Mouse (Mus musculus): Measurements from ENCODE around the gene Trappc1. TPM values are rescaled to one million over a fixed set of nuclear protein-coding genes. Genes with fewer than 3 reads are reported as not detected.

Trappc1 gene
- polyA plus RNA-seq, 1 experiment from 2014 or later = 182 TPM

DNA sequence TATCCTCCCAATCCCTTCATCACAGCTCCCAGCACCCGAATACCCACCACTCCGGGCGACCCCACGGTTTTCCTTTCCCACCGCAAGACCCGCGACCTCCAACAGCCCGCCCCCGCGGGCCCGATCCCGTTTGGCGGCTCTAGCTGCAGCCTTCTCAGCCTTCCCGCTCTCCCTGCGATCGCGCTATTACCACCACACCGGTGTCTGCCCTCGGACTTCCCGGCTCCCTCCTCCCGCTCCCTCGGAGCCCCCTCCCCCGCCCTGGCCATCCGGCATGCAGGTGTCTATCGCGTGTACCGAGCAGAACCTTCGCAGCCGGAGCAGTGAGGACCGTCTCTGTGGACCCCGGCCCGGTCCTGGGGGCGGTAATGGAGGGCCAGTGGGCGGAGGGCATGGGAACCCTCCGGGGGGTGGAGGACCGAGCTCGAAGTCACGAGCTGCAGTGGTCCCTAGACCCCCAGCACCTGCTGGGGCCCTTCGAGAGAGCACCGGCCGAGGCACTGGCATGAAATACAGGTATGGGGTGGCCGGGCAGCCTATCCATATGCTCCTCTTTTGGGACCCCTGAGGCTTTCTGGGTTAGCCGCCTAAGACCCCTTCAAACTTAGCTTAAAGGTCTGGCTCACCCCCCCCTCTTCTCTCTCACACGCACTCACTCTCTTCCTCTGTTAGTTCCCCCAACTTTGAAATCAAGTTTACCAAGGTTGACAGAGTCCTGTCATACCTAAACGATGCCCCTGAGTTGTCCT lies 2.8 kb downstream of the Trappc1 start:
- H3K36me3 ChIP-seq (ENCODE audit: control insufficient read depth, insufficient read depth) = no peaks in the 10 kb centered on the region
- peak overlapping the region; percentile 99 for H3K4me2 ChIP-seq (replicated peaks; ENCODE audit: low read depth)
- H3K27ac ChIP-seq (ENCODE audit: low read depth, low read length) = no peak overlapping the region
- H3K9me3 ChIP-seq (ENCODE audit: control insufficient read depth) = no peaks in the 10 kb centered on the region
- no peak for TF ChIP-seq CTCF (IDR thresholded peaks at IDR 0.05; ENCODE audit: low read depth)
- peak overlapping the region; percentile 46 for H3K9ac ChIP-seq (ENCODE audit: low read depth, low read length)
- peaks cover 5% of the 10 kb centered on the region; the same call in 1 of the 2 replicates for H3K27me3 ChIP-seq (replicated peaks; ENCODE audit: control insufficient read depth, insufficient read depth, low read length)
- 2% methylated on average over 44 of the region's 45 CpGs for WGBS
- 0 out of 2 replicates have a peak, but pooled peaks cover 2% of the 10 kb centered on the region for H3K4me1 ChIP-seq (replicated peaks; ENCODE audit: control insufficient read depth, insufficient read depth, low read length)
- H3K4me3 ChIP-seq (ENCODE audit: low read depth, low read length) = peak overlapping the region; percentile 54
- no peak for ATAC-seq

DNA sequence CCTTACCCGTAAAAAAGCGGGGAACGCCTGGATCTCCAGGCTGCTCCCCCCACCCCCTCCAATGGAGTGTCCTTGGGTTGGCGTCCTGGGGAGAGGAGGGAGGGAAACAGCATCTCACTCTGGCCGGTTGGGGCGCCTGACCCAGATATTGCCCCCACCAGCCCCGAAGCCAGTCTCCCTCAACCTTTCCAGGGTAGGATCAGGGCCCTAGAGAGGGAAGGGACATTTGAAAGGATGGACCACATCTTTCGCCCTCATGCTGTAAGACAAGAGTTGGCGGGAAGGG lies 3.3 kb downstream of the Trappc1 start:
- H3K9ac ChIP-seq (ENCODE audit: low read depth, low read length) = no peak overlapping the region
- no peaks in the 10 kb centered on the region for H3K9me3 ChIP-seq (ENCODE audit: control insufficient read depth)
- H3K27ac ChIP-seq (ENCODE audit: low read depth, low read length) = no peak overlapping the region
- no peaks in the 10 kb centered on the region for H3K36me3 ChIP-seq (ENCODE audit: control insufficient read depth, insufficient read depth)
- H3K4me3 ChIP-seq (ENCODE audit: low read depth, low read length) = no peak overlapping the region
- H3K4me1 ChIP-seq (replicated peaks; ENCODE audit: control insufficient read depth, insufficient read depth, low read length) = 0 out of 2 replicates have a peak, but pooled peaks cover 2% of the 10 kb centered on the region
- peaks cover 5% of the 10 kb centered on the region; the same call in 1 of the 2 replicates for H3K27me3 ChIP-seq (replicated peaks; ENCODE audit: control insufficient read depth, insufficient read depth, low read length)
- no peak overlapping the region for H3K4me2 ChIP-seq (replicated peaks; ENCODE audit: low read depth)
- no peak for ATAC-seq
- WGBS = 27% methylated on average over 9 of the region's 9 CpGs
- TF ChIP-seq CTCF (IDR thresholded peaks at IDR 0.05; ENCODE audit: low read depth) = 0 out of 2 replicates have a peak, but pooled peaks have one; percentile 9

DNA sequence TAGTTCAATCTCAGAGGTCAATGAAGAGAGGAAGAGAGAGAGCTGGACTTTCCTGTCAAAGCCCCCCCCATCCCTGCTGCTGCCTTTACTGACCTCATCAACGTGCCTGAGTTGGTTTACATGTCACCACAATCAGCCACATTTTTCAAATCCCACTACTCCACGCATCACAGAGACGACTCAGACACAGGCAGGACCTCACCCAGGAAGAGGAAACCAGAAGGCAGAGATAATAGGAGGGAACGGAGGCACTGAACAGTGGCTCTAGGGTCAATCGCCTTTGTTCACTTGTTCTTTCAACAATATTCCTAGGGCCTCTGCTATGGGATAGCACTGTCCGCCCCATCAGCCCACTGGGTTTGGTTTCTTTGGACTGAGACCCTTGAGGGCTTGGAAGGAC lies 3.9 kb downstream of the Trappc1 start:
- ATAC-seq = no peak
- 56% methylated on average over 6 of the region's 6 CpGs for WGBS
- TF ChIP-seq CTCF (IDR thresholded peaks at IDR 0.05; ENCODE audit: low read depth) = no peak

DNA sequence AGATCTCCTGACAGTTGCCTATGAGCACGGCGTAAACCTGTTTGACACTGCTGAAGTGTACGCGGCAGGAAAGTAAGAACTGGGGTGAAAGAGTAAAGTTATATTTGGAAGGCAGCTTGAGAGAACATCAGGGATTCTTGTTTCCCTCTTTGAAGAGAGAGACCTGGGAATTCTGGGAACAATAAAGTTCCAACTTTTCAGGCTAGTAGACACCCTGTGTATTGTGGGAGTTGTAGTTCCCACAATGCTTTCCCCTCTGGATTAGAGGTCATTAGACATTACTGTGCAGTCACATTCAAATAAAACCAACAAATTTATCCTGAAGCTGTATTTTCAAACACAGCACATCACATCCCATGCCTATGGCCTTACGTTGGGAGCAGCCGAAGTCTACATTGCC lies 4.7 kb downstream of the Trappc1 start:
- Histone ChIP-seq H3K36me3 (ENCODE audit: control insufficient read depth, insufficient read depth) (no peaks in the 10 kb centered on the region), H3K27ac (ENCODE audit: low read depth, low read length) (no peak overlapping the region), H3K4me2 (replicated peaks; ENCODE audit: low read depth) (no peak overlapping the region), H3K9ac (ENCODE audit: low read depth, low read length) (no peak overlapping the region), H3K9me3 (ENCODE audit: control insufficient read depth) (no peaks in the 10 kb centered on the region), H3K4me1 (replicated peaks; ENCODE audit: control insufficient read depth, insufficient read depth, low read length) (peaks cover 8% of the 10 kb centered on the region; the same call in 1 of the 2 replicates), H3K27me3 (replicated peaks; ENCODE audit: control insufficient read depth, insufficient read depth, low read length) (peaks cover 5% of the 10 kb centered on the region; the same call in 1 of the 2 replicates), H3K4me3 (ENCODE audit: low read depth, low read length) (no peak overlapping the region)
- 91% methylated on average over 6 of the region's 6 CpGs for WGBS
- no peak for ATAC-seq
- no peak for TF ChIP-seq CTCF (IDR thresholded peaks at IDR 0.05; ENCODE audit: low read depth)

More for the DNA sequence above, 3.9 kb downstream of the Trappc1 start:
- Histone ChIP-seq H3K9me3 (ENCODE audit: control insufficient read depth) (no peaks in the 10 kb centered on the region), H3K4me2 (replicated peaks; ENCODE audit: low read depth) (no peak overlapping the region), H3K4me3 (ENCODE audit: low read depth, low read length) (no peak overlapping the region), H3K4me1 (replicated peaks; ENCODE audit: control insufficient read depth, insufficient read depth, low read length) (peaks cover 6% of the 10 kb centered on the region; the same call in 1 of the 2 replicates), H3K9ac (ENCODE audit: low read depth, low read length) (no peak overlapping the region), H3K36me3 (ENCODE audit: control insufficient read depth, insufficient read depth) (no peaks in the 10 kb centered on the region), H3K27me3 (replicated peaks; ENCODE audit: control insufficient read depth, insufficient read depth, low read length) (peaks cover 5% of the 10 kb centered on the region; the same call in 1 of the 2 replicates), H3K27ac (ENCODE audit: low read depth, low read length) (no peak overlapping the region)

DNA sequence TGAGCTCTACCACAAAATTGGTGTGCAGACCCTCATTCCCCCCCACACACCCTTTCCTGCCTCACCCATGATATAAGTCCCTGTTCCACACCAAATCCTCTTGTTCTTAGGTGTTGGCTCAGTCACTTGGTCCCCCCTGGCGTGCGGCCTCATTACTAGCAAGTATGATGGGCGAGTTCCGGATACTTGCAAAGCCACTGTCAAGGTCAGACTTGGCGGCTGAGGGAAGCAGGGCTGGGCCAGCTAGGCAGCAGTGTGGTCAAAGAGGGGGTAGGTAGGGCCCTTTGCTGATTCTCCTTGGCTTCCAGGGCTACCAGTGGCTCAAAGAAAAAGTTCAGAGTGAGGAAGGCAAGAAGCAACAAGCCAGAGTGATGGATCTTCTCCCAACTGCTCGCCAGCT lies 7.4 kb downstream of the Trappc1 start:
- Histone ChIP-seq H3K36me3 (ENCODE audit: control insufficient read depth, insufficient read depth) (no peaks in the 10 kb centered on the region), H3K4me1 (replicated peaks; ENCODE audit: control insufficient read depth, insufficient read depth, low read length) (peaks cover 8% of the 10 kb centered on the region; the same call in 1 of the 2 replicates), H3K27me3 (replicated peaks; ENCODE audit: control insufficient read depth, insufficient read depth, low read length) (peaks cover 5% of the 10 kb centered on the region; the same call in 1 of the 2 replicates), H3K9ac (ENCODE audit: low read depth, low read length) (no peak overlapping the region), H3K9me3 (ENCODE audit: control insufficient read depth) (no peaks in the 10 kb centered on the region), H3K4me2 (replicated peaks; ENCODE audit: low read depth) (no peak overlapping the region), H3K4me3 (ENCODE audit: low read depth, low read length) (no peak overlapping the region), H3K27ac (ENCODE audit: low read depth, low read length) (no peak overlapping the region)
- WGBS = 84% methylated on average over 6 of the region's 6 CpGs
- no peak for ATAC-seq
- TF ChIP-seq CTCF (IDR thresholded peaks at IDR 0.05; ENCODE audit: low read depth) = no peak

DNA sequence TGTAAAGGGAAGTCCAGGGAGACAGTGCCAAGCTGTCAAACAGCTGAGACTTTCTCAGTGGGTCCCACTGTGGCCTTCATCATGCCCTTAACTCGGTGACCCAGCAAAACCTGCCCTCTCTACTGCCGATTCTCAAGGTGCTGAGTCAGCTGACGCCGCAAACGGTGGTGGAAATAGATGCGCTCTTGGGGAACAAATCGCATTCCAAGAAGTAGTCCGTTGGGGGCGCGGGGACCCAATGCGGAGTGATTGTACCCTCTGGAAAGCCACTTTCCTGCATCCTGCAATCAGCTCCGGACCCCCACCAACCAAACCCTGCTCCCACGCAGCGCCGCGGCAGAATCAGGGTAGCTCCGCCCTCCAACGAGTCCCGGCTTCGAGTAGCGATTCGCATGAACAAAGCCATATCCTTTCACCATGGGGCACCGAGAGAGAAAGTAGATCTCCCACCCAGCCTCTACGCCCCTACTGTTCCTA lies 8.2 kb downstream of the Trappc1 start:
- peak; percentile 66 for ATAC-seq
- under 1% methylated on average over 24 of the region's 24 CpGs for WGBS
- H3K27me3 ChIP-seq (replicated peaks; ENCODE audit: control insufficient read depth, insufficient read depth, low read length) = peaks cover 3% of the 10 kb centered on the region; the same call in 1 of the 2 replicates
- H3K9me3 ChIP-seq (ENCODE audit: control insufficient read depth) = no peaks in the 10 kb centered on the region
- H3K9ac ChIP-seq (ENCODE audit: low read depth, low read length) = peak overlapping the region; percentile 53
- H3K4me2 ChIP-seq (replicated peaks; ENCODE audit: low read depth) = peak overlapping the region; percentile 79
- H3K4me3 ChIP-seq (ENCODE audit: low read depth, low read length) = peak overlapping the region; percentile 55
- H3K4me1 ChIP-seq (replicated peaks; ENCODE audit: control insufficient read depth, insufficient read depth, low read length) = peaks cover 8% of the 10 kb centered on the region; the same call in 1 of the 2 replicates
- H3K36me3 ChIP-seq (ENCODE audit: control insufficient read depth, insufficient read depth) = no peaks in the 10 kb centered on the region
- peak overlapping the region; percentile 41; the same call in 1 of the 2 replicates for H3K27ac ChIP-seq (ENCODE audit: low read depth, low read length)
- TF ChIP-seq CTCF (IDR thresholded peaks at IDR 0.05; ENCODE audit: low read depth) = no peak
